Mouse (Mus musculus): ENCODE results near the gene Emc8. TPM values are rescaled to one million over a fixed set of nuclear protein-coding genes. Genes with fewer than 3 reads are reported as not detected.
A peak's percentile ranks its signal among the peaks of the same experiment; 100 is the strongest.

Emc8 gene
- polyA plus RNA-seq, 1 experiment from 2014 or later: 307 TPM

GRCm38 (mm10) chr8:120692934-120693333, 24.6 kb upstream of the Emc8 start:
- no peak for ATAC-seq (replicated peaks; ENCODE audit: low FRiP score)
- no peaks in the 10 kb centered on the region for H3K27me3 ChIP-seq (ENCODE audit: control insufficient read depth, insufficient read depth, low read length)
- H3K4me3 ChIP-seq (ENCODE audit: low read depth, low read length): no peak overlapping the region
- DNase-seq (ENCODE audit: low spot score): no peak
- H3K4me1 ChIP-seq (replicated peaks; ENCODE audit: control insufficient read depth, insufficient read depth, low read length): no peaks in the 10 kb centered on the region
- H3K9me3 ChIP-seq (ENCODE audit: control insufficient read depth, low read length): no peaks in the 10 kb centered on the region
- H3K4me2 ChIP-seq (ENCODE audit: low read depth, low read length, severe bottlenecking): no peak overlapping the region
- no peaks in the 10 kb centered on the region for H3K36me3 ChIP-seq (ENCODE audit: control insufficient read depth, insufficient read depth, low read length)
- H3K27ac ChIP-seq (ENCODE audit: low read depth, low read length): no peak overlapping the region
- 75% methylated on average over 4 of the region's 4 CpGs for WGBS
- no peak overlapping the region for H3K9ac ChIP-seq (ENCODE audit: low read length)

GRCm38 (mm10) chr8:120688511-120688910, 20.1 kb upstream of the Emc8 start:
- Histone ChIP-seq H3K4me1 (replicated peaks; ENCODE audit: control insufficient read depth, insufficient read depth, low read length) (no peaks in the 10 kb centered on the region), H3K4me3 (ENCODE audit: low read depth, low read length) (no peak overlapping the region), H3K27ac (ENCODE audit: low read depth, low read length) (no peak overlapping the region), H3K9me3 (ENCODE audit: control insufficient read depth, low read length) (no peaks in the 10 kb centered on the region), H3K9ac (ENCODE audit: low read length) (no peak overlapping the region), H3K27me3 (ENCODE audit: control insufficient read depth, insufficient read depth, low read length) (no peaks in the 10 kb centered on the region), H3K4me2 (ENCODE audit: low read depth, low read length, severe bottlenecking) (no peak overlapping the region), H3K36me3 (ENCODE audit: control insufficient read depth, insufficient read depth, low read length) (no peaks in the 10 kb centered on the region)
- no peak for DNase-seq (ENCODE audit: low spot score)
- 89% methylated on average over 7 of the region's 7 CpGs for WGBS
- no peak for ATAC-seq (replicated peaks; ENCODE audit: low FRiP score)

GRCm38 (mm10) chr8:120687786-120688185, 19.4 kb upstream of the Emc8 start:
- Histone ChIP-seq H3K4me2 (ENCODE audit: low read depth, low read length, severe bottlenecking) (no peak overlapping the region), H3K36me3 (ENCODE audit: control insufficient read depth, insufficient read depth, low read length) (no peaks in the 10 kb centered on the region), H3K4me1 (replicated peaks; ENCODE audit: control insufficient read depth, insufficient read depth, low read length) (no peaks in the 10 kb centered on the region), H3K4me3 (ENCODE audit: low read depth, low read length) (no peak overlapping the region), H3K9me3 (ENCODE audit: control insufficient read depth, low read length) (no peaks in the 10 kb centered on the region), H3K27me3 (ENCODE audit: control insufficient read depth, insufficient read depth, low read length) (no peaks in the 10 kb centered on the region), H3K9ac (ENCODE audit: low read length) (no peak overlapping the region), H3K27ac (ENCODE audit: low read depth, low read length) (no peak overlapping the region)
- WGBS: 74% methylated on average over 8 of the region's 8 CpGs
- no peak for DNase-seq (ENCODE audit: low spot score)
- no peak for ATAC-seq (replicated peaks; ENCODE audit: low FRiP score)

GRCm38 (mm10) chr8:120686576-120686975, 18.2 kb upstream of the Emc8 start:
- H3K27ac ChIP-seq (ENCODE audit: low read depth, low read length): no peak overlapping the region
- no peak overlapping the region for H3K4me2 ChIP-seq (ENCODE audit: low read depth, low read length, severe bottlenecking)
- no peaks in the 10 kb centered on the region for H3K9me3 ChIP-seq (ENCODE audit: control insufficient read depth, low read length)
- H3K36me3 ChIP-seq (ENCODE audit: control insufficient read depth, insufficient read depth, low read length): no peaks in the 10 kb centered on the region
- no peaks in the 10 kb centered on the region for H3K4me1 ChIP-seq (replicated peaks; ENCODE audit: control insufficient read depth, insufficient read depth, low read length)
- H3K4me3 ChIP-seq (ENCODE audit: low read depth, low read length): no peak overlapping the region
- ATAC-seq (replicated peaks; ENCODE audit: low FRiP score): no peak
- no peaks in the 10 kb centered on the region for H3K27me3 ChIP-seq (ENCODE audit: control insufficient read depth, insufficient read depth, low read length)
- no peak for DNase-seq (ENCODE audit: low spot score)
- WGBS: 92% methylated on average over 5 of the region's 5 CpGs
- H3K9ac ChIP-seq (ENCODE audit: low read length): no peak overlapping the region

GRCm38 (mm10) chr8:120686051-120686450, 17.7 kb upstream of the Emc8 start:
- Histone ChIP-seq H3K27me3 (ENCODE audit: control insufficient read depth, insufficient read depth, low read length) (no peaks in the 10 kb centered on the region), H3K4me2 (ENCODE audit: low read depth, low read length, severe bottlenecking) (no peak overlapping the region), H3K27ac (ENCODE audit: low read depth, low read length) (no peak overlapping the region), H3K9me3 (ENCODE audit: control insufficient read depth, low read length) (no peaks in the 10 kb centered on the region), H3K4me1 (replicated peaks; ENCODE audit: control insufficient read depth, insufficient read depth, low read length) (no peaks in the 10 kb centered on the region), H3K36me3 (ENCODE audit: control insufficient read depth, insufficient read depth, low read length) (no peaks in the 10 kb centered on the region), H3K4me3 (ENCODE audit: low read depth, low read length) (no peak overlapping the region), H3K9ac (ENCODE audit: low read length) (no peak overlapping the region)
- DNase-seq (ENCODE audit: low spot score) (no peak), ATAC-seq (replicated peaks; ENCODE audit: low FRiP score) (no peak)
- 90% methylated on average over 13 of the region's 13 CpGs for WGBS

GRCm38 (mm10) chr8:120685591-120685990, 17.2 kb upstream of the Emc8 start:
- H3K36me3 ChIP-seq (ENCODE audit: control insufficient read depth, insufficient read depth, low read length): no peaks in the 10 kb centered on the region
- H3K9ac ChIP-seq (ENCODE audit: low read length): no peak overlapping the region
- 82% methylated on average over 8 of the region's 8 CpGs for WGBS
- H3K27me3 ChIP-seq (ENCODE audit: control insufficient read depth, insufficient read depth, low read length): no peaks in the 10 kb centered on the region
- ATAC-seq (replicated peaks; ENCODE audit: low FRiP score) (no peak), DNase-seq (ENCODE audit: low spot score) (no peak)
- no peak overlapping the region for H3K4me3 ChIP-seq (ENCODE audit: low read depth, low read length)
- H3K27ac ChIP-seq (ENCODE audit: low read depth, low read length): no peak overlapping the region
- no peak overlapping the region for H3K4me2 ChIP-seq (ENCODE audit: low read depth, low read length, severe bottlenecking)
- no peaks in the 10 kb centered on the region for H3K4me1 ChIP-seq (replicated peaks; ENCODE audit: control insufficient read depth, insufficient read depth, low read length)
- no peaks in the 10 kb centered on the region for H3K9me3 ChIP-seq (ENCODE audit: control insufficient read depth, low read length)

GRCm38 (mm10) chr8:120685097-120685496, 16.7 kb upstream of the Emc8 start:
- H3K4me2 ChIP-seq (ENCODE audit: low read depth, low read length, severe bottlenecking): no peak overlapping the region
- DNase-seq (ENCODE audit: low spot score) (no peak), ATAC-seq (replicated peaks; ENCODE audit: low FRiP score) (no peak)
- no peaks in the 10 kb centered on the region for H3K36me3 ChIP-seq (ENCODE audit: control insufficient read depth, insufficient read depth, low read length)
- no peak overlapping the region for H3K9ac ChIP-seq (ENCODE audit: low read length)
- H3K4me3 ChIP-seq (ENCODE audit: low read depth, low read length): no peak overlapping the region
- H3K27ac ChIP-seq (ENCODE audit: low read depth, low read length): no peak overlapping the region
- no peaks in the 10 kb centered on the region for H3K4me1 ChIP-seq (replicated peaks; ENCODE audit: control insufficient read depth, insufficient read depth, low read length)
- H3K9me3 ChIP-seq (ENCODE audit: control insufficient read depth, low read length): no peaks in the 10 kb centered on the region
- H3K27me3 ChIP-seq (ENCODE audit: control insufficient read depth, insufficient read depth, low read length): no peaks in the 10 kb centered on the region
- 83% methylated on average over 5 of the region's 5 CpGs for WGBS

GRCm38 (mm10) chr8:120684082-120684481, 15.7 kb upstream of the Emc8 start:
- Histone ChIP-seq H3K27ac (ENCODE audit: low read depth, low read length) (no peak overlapping the region), H3K4me3 (ENCODE audit: low read depth, low read length) (no peak overlapping the region), H3K4me2 (ENCODE audit: low read depth, low read length, severe bottlenecking) (no peak overlapping the region), H3K27me3 (ENCODE audit: control insufficient read depth, insufficient read depth, low read length) (no peaks in the 10 kb centered on the region), H3K9me3 (ENCODE audit: control insufficient read depth, low read length) (no peaks in the 10 kb centered on the region), H3K36me3 (ENCODE audit: control insufficient read depth, insufficient read depth, low read length) (no peaks in the 10 kb centered on the region), H3K9ac (ENCODE audit: low read length) (no peak overlapping the region), H3K4me1 (replicated peaks; ENCODE audit: control insufficient read depth, insufficient read depth, low read length) (no peaks in the 10 kb centered on the region)
- DNase-seq (ENCODE audit: low spot score) (no peak), ATAC-seq (replicated peaks; ENCODE audit: low FRiP score) (no peak)
- 57% methylated on average over 5 of the region's 5 CpGs for WGBS

GRCm38 (mm10) chr8:120683602-120684001, 15.2 kb upstream of the Emc8 start:
- DNase-seq (ENCODE audit: low spot score): peak; percentile 86
- H3K4me1 ChIP-seq (replicated peaks; ENCODE audit: control insufficient read depth, insufficient read depth, low read length): no peaks in the 10 kb centered on the region
- no peaks in the 10 kb centered on the region for H3K36me3 ChIP-seq (ENCODE audit: control insufficient read depth, insufficient read depth, low read length)
- no peaks in the 10 kb centered on the region for H3K27me3 ChIP-seq (ENCODE audit: control insufficient read depth, insufficient read depth, low read length)
- no peaks in the 10 kb centered on the region for H3K9me3 ChIP-seq (ENCODE audit: control insufficient read depth, low read length)
- no peak overlapping the region for H3K4me3 ChIP-seq (ENCODE audit: low read depth, low read length)
- no peak overlapping the region for H3K27ac ChIP-seq (ENCODE audit: low read depth, low read length)
- no peak overlapping the region for H3K4me2 ChIP-seq (ENCODE audit: low read depth, low read length, severe bottlenecking)
- WGBS: 18% methylated on average over 10 of the region's 10 CpGs
- no peak overlapping the region for H3K9ac ChIP-seq (ENCODE audit: low read length)
- no peak for ATAC-seq (replicated peaks; ENCODE audit: low FRiP score)
